Comparison of ENCODE assay signal across 8 mouse cellular contexts in genomic region chr1:46066484-46067251, GRCm38 (mm10). TPM values are rescaled to one million over a fixed set of nuclear protein-coding genes. Genes with fewer than 3 reads are reported as not detected.
A peak's percentile ranks its signal among the peaks of the same experiment; 100 is the strongest.
DNase-seq lines count a peak whose midpoint lies in the region; ATAC-seq lines count a peak whose summit lies in the region.

No protein-coding gene starts in this region.

- peak overlapping the region; percentile 65 for H3K9ac ChIP-seq in intestine, embryonic 15.5 days

- no peaks in the 10 kb centered on the region for H3K9me3 ChIP-seq in intestine, embryonic 15.5 days

- peak overlapping the region; percentile 78 for H3K27ac ChIP-seq in intestine, embryonic 15.5 days

- H3K4me3 ChIP-seq in intestine, embryonic 15.5 days (replicated peaks), result peak overlapping the region; percentile 60

- H3K36me3 ChIP-seq in intestine, embryonic 15.5 days, result no peaks in the 10 kb centered on the region

- peak overlapping the region; percentile 85 for H3K4me2 ChIP-seq in intestine, embryonic 15.5 days (replicated peaks)

- no peaks in the 10 kb centered on the region for H3K27me3 ChIP-seq in intestine, embryonic 15.5 days (replicated peaks)

- peak; percentile 93 for ATAC-seq in intestine, embryonic 15.5 days
- peak; percentile 72 for ATAC-seq in megakaryocyte progenitor cell, adult 5-6 weeks (replicated peaks; ENCODE audit: poor library complexity)
- no peak for ATAC-seq in CD4-positive, CD25-positive, alpha-beta regulatory T cell, adult 4 months

- no peaks in the 10 kb centered on the region for H3K4me1 ChIP-seq in intestine, embryonic 15.5 days (replicated peaks)

- 1% methylated on average over 28 of the region's 28 CpGs for WGBS in intestine, embryonic 15.5 days

- peak; percentile 81 for DNase-seq in adrenal gland, postnatal 10 days
- peak; percentile 90 for DNase-seq in embryo, embryonic 11 days
- DNase-seq in gastrocnemius, postnatal 4 days (ENCODE audit: low spot score in 2 of 2), result peak; percentile 27 to 69
- peak; percentile 4 to 22 for DNase-seq in left cerebral cortex, adult 9 months (ENCODE audit: low spot score in 2 of 2)
- DNase-seq in skeletal muscle tissue, adult 2 months (ENCODE audit: low read depth, low spot score), result peak; percentile 44

RNA-seq across cellular contexts. Expression of gene Dnah7b, which starts 0.6 kb away (rescaled TPM):
- 1 to 10 TPM; 1.3 to 2.3 TPM for total RNA-seq in adrenal gland, postnatal 10 days (2021)
- under 1 TPM; 0.88 to 0.96 TPM for total RNA-seq in gastrocnemius, postnatal 4 days (2021)
- 0.99 and 1.2 TPM in 2 replicates for polyA plus RNA-seq in intestine, embryonic 15.5 days (2015; fragmentation: Nextera tagmentation; extraction: Ambion mirVana)
- not detected in 2 replicates for total RNA-seq in megakaryocyte progenitor cell, adult 5-6 weeks (2015)
- 0.10 TPM in 1 of 2 replicates, not detected in the other for total RNA-seq in megakaryocyte progenitor cell, adult 5-6 weeks (2017)
- 1 to 10 TPM in 1 of 2 experiments, not detected in 1; 1.6 TPM for polyA plus RNA-seq in CD4-positive, CD25-positive, alpha-beta regulatory T cell, adult 4 months (2017; shearing (Covaris generic))

Comparison
In these comparisons a context has a peak if more than half of its experiments do, and no peak if none do; other contexts are left out.
1. DNase-seq: peak in every context shown above with its lines; median percentile 90 in embryo, embryonic 11 days; 81 in adrenal gland, postnatal 10 days; 48 in gastrocnemius, postnatal 4 days; 44 in skeletal muscle tissue, adult 2 months; 13 in left cerebral cortex, adult 9 months.